Mouse (Mus musculus): ENCODE measurements around the gene Herc2. TPM values are rescaled to one million over a fixed set of nuclear protein-coding genes. Genes with fewer than 3 reads are reported as not detected.
A peak's percentile ranks its signal among the peaks of the same experiment; 100 is the strongest.

Herc2 gene
- polyA plus RNA-seq, 1 experiment from 2014 or later: 22.6 TPM

DNA sequence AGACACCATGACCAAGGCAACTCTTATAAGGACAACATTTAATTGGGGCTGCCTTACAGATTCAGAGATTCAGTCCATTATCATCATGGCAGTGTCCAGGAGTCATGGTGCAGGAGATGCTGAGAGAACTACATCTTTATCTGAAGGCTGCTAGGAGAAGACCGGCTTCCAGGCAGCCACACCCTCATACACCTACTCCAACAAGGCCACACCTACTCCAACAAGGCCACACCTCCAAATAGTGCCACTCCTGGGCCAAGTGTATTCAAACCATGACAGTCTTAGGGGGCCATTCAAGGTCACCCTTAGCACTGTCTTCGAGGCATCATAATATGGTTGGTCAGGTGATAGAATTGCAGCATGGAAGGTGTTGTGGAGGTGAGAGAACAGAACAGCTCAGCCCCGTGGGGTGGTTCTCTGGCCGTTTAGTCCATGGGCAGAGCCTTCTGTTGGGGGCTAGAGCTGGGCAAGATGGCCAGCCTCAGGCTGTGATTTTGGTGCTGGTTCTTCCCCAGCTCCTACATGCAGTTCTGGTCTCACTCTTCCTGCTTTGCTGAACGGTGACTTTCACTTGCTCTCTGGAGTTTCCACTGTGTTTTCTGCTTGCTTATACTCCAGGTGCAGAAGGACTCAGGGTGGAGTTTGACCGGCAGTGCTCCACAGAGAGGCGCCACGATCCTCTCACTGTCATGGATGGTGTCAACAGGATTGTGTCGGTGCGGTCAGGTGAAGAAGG, 151.7 kb downstream of the Herc2 start:
- H3K36me3 ChIP-seq (ENCODE audit: insufficient read depth, low read length): peaks cover 77% of the 10 kb centered on the region
- no peaks in the 10 kb centered on the region for H3K27me3 ChIP-seq (replicated peaks; ENCODE audit: insufficient read depth, low read length)
- TF ChIP-seq EP300 (IDR thresholded peaks at IDR 0.05) (no peak), CTCF (IDR thresholded peaks at IDR 0.05) (no peak)
- no peaks in the 10 kb centered on the region for H3K4me1 ChIP-seq (ENCODE audit: insufficient read depth, low read depth, low read length)
- H3K4me3 ChIP-seq (ENCODE audit: low read depth, low read length): no peak overlapping the region
- no peak overlapping the region for H3K27ac ChIP-seq (ENCODE audit: low read length)
- DNase-seq (ENCODE audit: low spot score) (no peak), ATAC-seq (no peak)
- 92% methylated on average over 10 of the region's 10 CpGs for WGBS
- no peak overlapping the region for H3K9ac ChIP-seq (replicated peaks; ENCODE audit: low read depth)
- H3K9me3 ChIP-seq (ENCODE audit: low read length): no peaks in the 10 kb centered on the region
- H3K4me2 ChIP-seq (replicated peaks; ENCODE audit: low read depth, low read length): no peak overlapping the region

DNA sequence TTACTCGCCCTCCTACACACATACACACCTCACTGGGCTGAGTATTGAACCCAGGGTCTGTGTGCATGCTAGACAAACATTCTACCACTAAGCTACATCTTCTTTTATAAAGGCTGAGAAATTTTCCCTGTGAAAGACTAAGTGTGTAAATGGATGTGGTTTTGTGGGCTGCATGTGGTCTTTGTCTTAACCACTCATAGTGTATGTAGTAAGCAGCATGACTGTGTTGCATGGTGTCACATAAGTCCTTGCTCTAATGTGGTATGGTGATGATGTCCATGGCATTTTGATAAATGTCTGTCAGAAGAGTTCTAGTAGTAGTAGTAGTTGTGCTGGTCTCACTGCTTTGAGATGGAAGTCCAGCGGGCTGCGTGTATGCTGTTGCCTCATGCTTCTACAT, 152.8 kb downstream of the Herc2 start:
- DNase-seq (ENCODE audit: low spot score) (no peak), ATAC-seq (no peak)
- TF ChIP-seq EP300 (IDR thresholded peaks at IDR 0.05) (no peak), CTCF (IDR thresholded peaks at IDR 0.05) (no peak)
- no peak overlapping the region for H3K27ac ChIP-seq (ENCODE audit: low read length)
- peaks cover 73% of the 10 kb centered on the region for H3K36me3 ChIP-seq (ENCODE audit: insufficient read depth, low read length)
- 91% methylated on average over 3 of the region's 3 CpGs for WGBS
- no peaks in the 10 kb centered on the region for H3K4me1 ChIP-seq (ENCODE audit: insufficient read depth, low read depth, low read length)
- no peak overlapping the region for H3K4me2 ChIP-seq (replicated peaks; ENCODE audit: low read depth, low read length)
- H3K4me3 ChIP-seq (ENCODE audit: low read depth, low read length): no peak overlapping the region
- H3K9me3 ChIP-seq (ENCODE audit: low read length): no peaks in the 10 kb centered on the region
- H3K27me3 ChIP-seq (replicated peaks; ENCODE audit: insufficient read depth, low read length): no peaks in the 10 kb centered on the region
- no peak overlapping the region for H3K9ac ChIP-seq (replicated peaks; ENCODE audit: low read depth)

DNA sequence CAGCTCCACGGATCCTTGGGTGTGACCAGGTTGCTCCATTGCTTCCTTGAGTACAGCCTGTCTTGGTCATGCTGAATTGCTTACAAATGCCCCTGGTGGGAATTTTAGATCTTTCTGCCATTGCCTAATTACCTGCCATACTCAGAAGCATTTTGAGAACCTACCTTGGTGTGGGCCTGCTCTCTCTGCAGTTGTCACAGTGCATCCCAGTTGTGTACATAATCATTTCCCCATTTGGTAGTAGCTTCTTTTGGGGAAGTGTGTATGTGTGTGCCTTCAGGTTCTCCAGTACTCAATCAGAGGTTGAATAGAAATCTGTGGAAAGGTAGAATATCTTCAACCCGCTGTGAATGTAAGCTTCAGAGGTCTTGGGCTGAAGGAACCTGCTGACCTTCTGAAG, 153.3 kb downstream of the Herc2 start:
- Histone ChIP-seq H3K4me1 (ENCODE audit: insufficient read depth, low read depth, low read length) (no peaks in the 10 kb centered on the region), H3K4me3 (ENCODE audit: low read depth, low read length) (no peak overlapping the region), H3K36me3 (ENCODE audit: insufficient read depth, low read length) (peaks cover 71% of the 10 kb centered on the region), H3K9me3 (ENCODE audit: low read length) (no peaks in the 10 kb centered on the region), H3K27me3 (replicated peaks; ENCODE audit: insufficient read depth, low read length) (no peaks in the 10 kb centered on the region), H3K4me2 (replicated peaks; ENCODE audit: low read depth, low read length) (no peak overlapping the region), H3K27ac (ENCODE audit: low read length) (no peak overlapping the region), H3K9ac (replicated peaks; ENCODE audit: low read depth) (no peak overlapping the region)
- no peak for DNase-seq (ENCODE audit: low spot score)
- TF ChIP-seq EP300 (IDR thresholded peaks at IDR 0.05): no peak
- TF ChIP-seq CTCF (IDR thresholded peaks at IDR 0.05): no peak
- ATAC-seq: no peak
- WGBS: 95% methylated on average over 2 of the region's 2 CpGs

DNA sequence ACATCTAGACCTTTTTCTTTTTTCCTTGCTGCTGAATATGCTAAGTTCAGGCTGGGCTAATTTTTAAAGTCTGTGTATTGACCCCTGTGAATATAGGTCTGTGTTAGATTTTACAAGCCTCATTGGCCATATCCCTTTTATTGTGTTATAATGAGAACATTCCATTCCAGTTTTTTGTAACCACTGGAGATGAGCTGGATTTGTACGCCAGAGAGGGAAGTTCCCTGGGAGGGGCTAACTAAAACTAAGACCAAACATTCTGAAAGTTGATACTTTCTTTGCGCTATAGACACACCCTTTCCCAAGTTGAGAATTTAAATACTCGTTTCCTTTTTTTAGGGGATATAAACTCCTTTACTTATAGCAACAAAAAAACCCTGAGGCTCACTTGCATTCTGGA, 154.9 kb downstream of the Herc2 start:
- DNase-seq (ENCODE audit: low spot score) (peak; percentile 5), ATAC-seq (no peak)
- TF ChIP-seq CTCF (IDR thresholded peaks at IDR 0.05) (no peak), EP300 (IDR thresholded peaks at IDR 0.05) (no peak)
- H3K9me3 ChIP-seq (ENCODE audit: low read length): no peaks in the 10 kb centered on the region
- no peaks in the 10 kb centered on the region for H3K4me1 ChIP-seq (ENCODE audit: insufficient read depth, low read depth, low read length)
- no peak overlapping the region for H3K4me2 ChIP-seq (replicated peaks; ENCODE audit: low read depth, low read length)
- peaks cover 66% of the 10 kb centered on the region for H3K36me3 ChIP-seq (ENCODE audit: insufficient read depth, low read length)
- WGBS: 73% methylated on average over 3 of the region's 3 CpGs
- no peak overlapping the region for H3K4me3 ChIP-seq (ENCODE audit: low read depth, low read length)
- H3K27me3 ChIP-seq (replicated peaks; ENCODE audit: insufficient read depth, low read length): no peaks in the 10 kb centered on the region
- no peak overlapping the region for H3K9ac ChIP-seq (replicated peaks; ENCODE audit: low read depth)
- H3K27ac ChIP-seq (ENCODE audit: low read length): no peak overlapping the region

- TF ChIP-seq EP300 (IDR thresholded peaks at IDR 0.05) (no peak), CTCF (IDR thresholded peaks at IDR 0.05) (no peak)
- Histone ChIP-seq H3K27me3 (replicated peaks; ENCODE audit: insufficient read depth, low read length) (no peaks in the 10 kb centered on the region), H3K9ac (replicated peaks; ENCODE audit: low read depth) (no peak overlapping the region), H3K4me3 (ENCODE audit: low read depth, low read length) (no peak overlapping the region), H3K36me3 (ENCODE audit: insufficient read depth, low read length) (peaks cover 49% of the 10 kb centered on the region; the same call in 1 of the 2 replicates), H3K9me3 (ENCODE audit: low read length) (no peaks in the 10 kb centered on the region), H3K4me1 (ENCODE audit: insufficient read depth, low read depth, low read length) (no peaks in the 10 kb centered on the region), H3K27ac (ENCODE audit: low read length) (no peak overlapping the region), H3K4me2 (replicated peaks; ENCODE audit: low read depth, low read length) (no peak overlapping the region)
- DNase-seq (ENCODE audit: low spot score): no peak
- WGBS: 90% methylated on average over 6 of the region's 6 CpGs
- ATAC-seq: no peak
Measured at GRCm38 (mm10) chr7:56220811-56221210, 170.8 kb downstream of the Herc2 start.

- DNase-seq (ENCODE audit: low spot score): no peak
- 44% methylated on average over 5 of the region's 5 CpGs for WGBS
Measured at GRCm38 (mm10) chr7:56235794-56236423, 185.9 kb downstream of the Herc2 start.

More at GRCm38 (mm10) chr7:56235794-56236423, 185.9 kb downstream of the Herc2 start:
- no peaks in the 10 kb centered on the region for H3K27me3 ChIP-seq (replicated peaks; ENCODE audit: insufficient read depth, low read length)
- H3K4me1 ChIP-seq (ENCODE audit: insufficient read depth, low read depth, low read length): no peaks in the 10 kb centered on the region
- H3K9me3 ChIP-seq (ENCODE audit: low read length): no peaks in the 10 kb centered on the region
- H3K36me3 ChIP-seq (ENCODE audit: insufficient read depth, low read length): no peaks in the 10 kb centered on the region; the same call in 1 of the 2 replicates
- no peak overlapping the region for H3K9ac ChIP-seq (replicated peaks; ENCODE audit: low read depth)
- no peak overlapping the region for H3K4me3 ChIP-seq (ENCODE audit: low read depth, low read length)
- no peak for ATAC-seq
- TF ChIP-seq CTCF (IDR thresholded peaks at IDR 0.05) (no peak), EP300 (IDR thresholded peaks at IDR 0.05) (no peak)
- no peak overlapping the region for H3K4me2 ChIP-seq (replicated peaks; ENCODE audit: low read depth, low read length)
- no peak overlapping the region for H3K27ac ChIP-seq (ENCODE audit: low read length)
